In genomic region chr14:48750994-48751393, GRCm38 (mm10) we compare ENCODE assay signal across 21 mouse cellular contexts.
A peak's percentile ranks its signal among the peaks of the same experiment; 100 is the strongest.
DNase-seq lines count a peak whose midpoint lies in the region; ATAC-seq and TF ChIP-seq lines count a peak whose summit lies in the region.
"Had no signal": no experiment of that assay in that cellular context is flagged by ENCODE, and none has a peak within 500 bp of the region (broad histone marks: within the 10 kb centered on the region; RNA-seq: fewer than 3 reads in every experiment).

No protein-coding gene starts in this region.

- H3K9me3 ChIP-seq in hindbrain, embryonic 10.5 days = no peaks in the 10 kb centered on the region
- no peaks in the 10 kb centered on the region for H3K9me3 ChIP-seq in hindbrain, postnatal 0 days (ENCODE audit: low read length)
- H3K9me3 ChIP-seq in forebrain, embryonic 13.5 days (replicated peaks) = peaks cover 3% of the 10 kb centered on the region; the same call in 1 of the 2 replicates
- no peaks in the 10 kb centered on the region for H3K9me3 ChIP-seq in midbrain, embryonic 14.5 days (ENCODE audit: control insufficient read depth, low read length)
- H3K9me3 ChIP-seq in liver, embryonic 11.5 days (ENCODE audit: control insufficient read depth, low read length) = no peaks in the 10 kb centered on the region
- H3K9me3 ChIP-seq: embryonic facial prominence, embryonic 15.5 days; heart, embryonic 13.5 days; limb, embryonic 12.5 days; liver, embryonic 13.5 days had no signal

- H3K4me2 ChIP-seq in hindbrain, postnatal 0 days (ENCODE audit: low read depth, low read length) = no peak overlapping the region
- H3K4me2 ChIP-seq in forebrain, embryonic 13.5 days = 0 out of 2 replicates have a peak overlapping the region, but pooled peaks have one; percentile 12
- H3K4me2 ChIP-seq in midbrain, embryonic 14.5 days (ENCODE audit: low read length) = peak overlapping the region; percentile 12; the same call in 1 of the 2 replicates
- no peak overlapping the region for H3K4me2 ChIP-seq in liver, embryonic 11.5 days
- H3K4me2 ChIP-seq: embryonic facial prominence, embryonic 15.5 days; liver, embryonic 13.5 days; lung, embryonic 14.5 days had no signal

- peak overlapping the region; percentile 66 for H3K27ac ChIP-seq in hindbrain, embryonic 10.5 days
- no peak overlapping the region for H3K27ac ChIP-seq in hindbrain, postnatal 0 days
- 0 out of 2 replicates have a peak overlapping the region, but pooled peaks have one; percentile 14 for H3K27ac ChIP-seq in forebrain, embryonic 13.5 days
- H3K27ac ChIP-seq in midbrain, embryonic 14.5 days (replicated peaks; ENCODE audit: low read depth, low read length) = peak overlapping the region; percentile 80; the same call in 1 of the 2 replicates
- no peak overlapping the region for H3K27ac ChIP-seq in liver, embryonic 11.5 days (ENCODE audit: low read depth, low read length)
- H3K27ac ChIP-seq: embryonic facial prominence, embryonic 15.5 days; heart, embryonic 13.5 days; kidney, postnatal 0 days; limb, embryonic 12.5 days; liver, embryonic 13.5 days had no signal

- TF ChIP-seq CTCF in hindbrain, postnatal 0 days (IDR thresholded peaks at IDR 0.05; ENCODE audit: low read depth) = no peak

- no peak overlapping the region for H3K9ac ChIP-seq in hindbrain, postnatal 0 days (replicated peaks; ENCODE audit: low read length)
- H3K9ac ChIP-seq in forebrain, embryonic 13.5 days = no peak overlapping the region
- no peak overlapping the region for H3K9ac ChIP-seq in midbrain, embryonic 14.5 days (replicated peaks; ENCODE audit: low read length)
- no peak overlapping the region for H3K9ac ChIP-seq in liver, embryonic 11.5 days (ENCODE audit: low read depth, low read length)
- H3K9ac ChIP-seq: embryonic facial prominence, embryonic 15.5 days; heart, embryonic 13.5 days; limb, embryonic 12.5 days; liver, embryonic 13.5 days; lung, embryonic 14.5 days had no signal

- 15% methylated on average over 6 of the region's 6 CpGs for WGBS in hindbrain, embryonic 10.5 days
- 19% methylated on average over 6 of the region's 6 CpGs for WGBS in hindbrain, postnatal 0 days
- WGBS in forebrain, embryonic 13.5 days = 2% methylated on average over 6 of the region's 6 CpGs
- 2% methylated on average over 6 of the region's 6 CpGs for WGBS in midbrain, embryonic 14.5 days
- 37% methylated on average over 6 of the region's 6 CpGs for WGBS in liver, embryonic 11.5 days

- DNase-seq in hindbrain, embryonic 10.5 days (ENCODE audit: low spot score) = peak; percentile 25
- no peak for DNase-seq in hindbrain, postnatal 0 days (ENCODE audit: low spot score)
- peak; percentile 48 for DNase-seq in embryo, embryonic 10.5 days (ENCODE audit: low spot score)
- DNase-seq in midbrain, embryonic 14.5 days = no peak
- DNase-seq in liver, embryonic 11.5 days (ENCODE audit: low spot score) = no peak
- no peak for DNase-seq in Muller cell, postnatal 12 days (ENCODE audit: inconsistent ontology term)
- no peak for DNase-seq in cerebellum, adult 9-10 months
- DNase-seq: B cell, adult 2 months; cerebellum, adult 2 months; heart, postnatal 36 days; kidney, adult 18-20 months; liver, embryonic 13.5 days; lung, embryonic 14.5 days; lung, postnatal 36 days; right cerebral cortex, adult 18-20 months; thymus, postnatal 14 days had no signal

- H3K4me1 ChIP-seq in hindbrain, embryonic 10.5 days (replicated peaks) = peaks cover 41% of the 10 kb centered on the region
- no peaks in the 10 kb centered on the region; the same call in 1 of the 2 replicates for H3K4me1 ChIP-seq in hindbrain, postnatal 0 days (ENCODE audit: insufficient read depth, low read length)
- peaks cover 40% of the 10 kb centered on the region for H3K4me1 ChIP-seq in forebrain, embryonic 13.5 days
- peaks cover 36% of the 10 kb centered on the region for H3K4me1 ChIP-seq in midbrain, embryonic 14.5 days (ENCODE audit: control insufficient read depth, insufficient read depth, low read length)
- no peaks in the 10 kb centered on the region for H3K4me1 ChIP-seq in liver, embryonic 11.5 days (replicated peaks; ENCODE audit: control insufficient read depth, insufficient read depth, low read length)
- H3K4me1 ChIP-seq: liver, embryonic 13.5 days had no signal

- no peak overlapping the region for H3K4me3 ChIP-seq in hindbrain, embryonic 10.5 days
- H3K4me3 ChIP-seq in hindbrain, postnatal 0 days (ENCODE audit: low read length) = no peak overlapping the region
- no peak overlapping the region for H3K4me3 ChIP-seq in forebrain, embryonic 13.5 days
- H3K4me3 ChIP-seq in midbrain, embryonic 14.5 days (replicated peaks; ENCODE audit: low read depth, low read length) = no peak overlapping the region
- H3K4me3 ChIP-seq in liver, embryonic 11.5 days (ENCODE audit: low read depth, low read length) = no peak overlapping the region
- H3K4me3 ChIP-seq: embryonic facial prominence, embryonic 15.5 days; heart, embryonic 13.5 days; limb, embryonic 12.5 days; liver, embryonic 13.5 days had no signal

- no peak for ATAC-seq in hindbrain, postnatal 0 days
- no peak for ATAC-seq in forebrain, embryonic 13.5 days
- ATAC-seq in midbrain, embryonic 14.5 days (ENCODE audit: low FRiP score, low TSS enrichment) = no peak
- ATAC-seq in liver, embryonic 11.5 days (replicated peaks; ENCODE audit: low FRiP score) = no peak

- H3K36me3 ChIP-seq in hindbrain, embryonic 10.5 days = no peaks in the 10 kb centered on the region
- H3K36me3 ChIP-seq in hindbrain, postnatal 0 days (ENCODE audit: insufficient read depth, low read length) = no peaks in the 10 kb centered on the region
- no peaks in the 10 kb centered on the region for H3K36me3 ChIP-seq in forebrain, embryonic 13.5 days (ENCODE audit: poor library complexity, severe bottlenecking)
- no peaks in the 10 kb centered on the region for H3K36me3 ChIP-seq in midbrain, embryonic 14.5 days (ENCODE audit: control insufficient read depth, insufficient read depth, low read length)
- H3K36me3 ChIP-seq in liver, embryonic 11.5 days (ENCODE audit: control insufficient read depth, insufficient read depth, low read length) = no peaks in the 10 kb centered on the region
- H3K36me3 ChIP-seq: embryonic facial prominence, embryonic 15.5 days; heart, embryonic 13.5 days; limb, embryonic 12.5 days; liver, embryonic 13.5 days had no signal

- peaks cover 53% of the 10 kb centered on the region for H3K27me3 ChIP-seq in hindbrain, embryonic 10.5 days (ENCODE audit: insufficient read depth, poor library complexity, severe bottlenecking)
- H3K27me3 ChIP-seq in hindbrain, postnatal 0 days (ENCODE audit: insufficient read depth, low read length) = no peaks in the 10 kb centered on the region
- H3K27me3 ChIP-seq in forebrain, embryonic 13.5 days = peaks cover 62% of the 10 kb centered on the region
- peaks cover 2% of the 10 kb centered on the region; the same call in 1 of the 2 replicates for H3K27me3 ChIP-seq in midbrain, embryonic 14.5 days (ENCODE audit: control insufficient read depth, insufficient read depth, low read length)
- peaks cover 13% of the 10 kb centered on the region for H3K27me3 ChIP-seq in liver, embryonic 11.5 days (replicated peaks; ENCODE audit: control insufficient read depth, insufficient read depth, low read length)

Comparison
In these comparisons a context has a peak if more than half of its experiments do, and no peak if none do; other contexts are left out.
1. DNase-seq: peak in hindbrain, embryonic 10.5 days (single experiment) and embryo, embryonic 10.5 days (single experiment); none in hindbrain, postnatal 0 days (single experiment), midbrain, embryonic 14.5 days (single experiment), liver, embryonic 11.5 days (single experiment), Muller cell, postnatal 12 days (single experiment) and cerebellum, adult 9-10 months (single experiment).
2. H3K27ac ChIP-seq: peak in hindbrain, embryonic 10.5 days (single experiment), forebrain, embryonic 13.5 days (single experiment) and midbrain, embryonic 14.5 days (single experiment); none in hindbrain, postnatal 0 days (single experiment) and liver, embryonic 11.5 days (single experiment).
3. H3K4me2 ChIP-seq: peak in forebrain, embryonic 13.5 days (single experiment) and midbrain, embryonic 14.5 days (single experiment); none in hindbrain, postnatal 0 days (single experiment) and liver, embryonic 11.5 days (single experiment).